Mouse (Mus musculus) heart, adult 2 months (tissue): Measurements from ENCODE around the gene Zfp654.

Experiments used
- CTCF ChIP-seq: fragments of 200-600 bp; IDR thresholded peaks from 2 replicates; pipeline ENCODE4 v1.8.1; 2022; ENCODE audit warnings: antibody characterized with exemption, mild to moderate bottlenecking, moderate library complexity
- EP300 ChIP-seq: fragments of 200-500 bp; IDR thresholded peaks from 2 replicates; pipeline ENCODE4 v1.6.1; 2011; ENCODE audit warnings: low read depth, low read length, control low read depth; ENCODE audit not compliant: insufficient read depth
- POLR2A ChIP-seq: fragments of 200-500 bp; IDR thresholded peaks from 2 replicates; pipeline ENCODE4 v1.6.1; 2011; ENCODE audit warnings: mild to moderate bottlenecking, low read depth, low read length, control low read depth; ENCODE audit not compliant: insufficient read depth

- TF ChIP-seq CTCF (no peak), POLR2A (no peak), EP300 (no peak)
These were observed 106.4 kb downstream of the Zfp654 start for GRCm38 (mm10) chr16:64745089-64745488.
